Mouse (Mus musculus) naive thymus-derived CD4-positive, alpha-beta T cell, adult 2 months (primary cell): ENCODE results near the gene Gm15294.

Experiments used
- DNase-seq: peaks from one replicate; pipeline ENCODE4 v3.0.0-alpha.2; 2011; ENCODE audit warnings: low read depth

Gm15294 gene

DNA sequence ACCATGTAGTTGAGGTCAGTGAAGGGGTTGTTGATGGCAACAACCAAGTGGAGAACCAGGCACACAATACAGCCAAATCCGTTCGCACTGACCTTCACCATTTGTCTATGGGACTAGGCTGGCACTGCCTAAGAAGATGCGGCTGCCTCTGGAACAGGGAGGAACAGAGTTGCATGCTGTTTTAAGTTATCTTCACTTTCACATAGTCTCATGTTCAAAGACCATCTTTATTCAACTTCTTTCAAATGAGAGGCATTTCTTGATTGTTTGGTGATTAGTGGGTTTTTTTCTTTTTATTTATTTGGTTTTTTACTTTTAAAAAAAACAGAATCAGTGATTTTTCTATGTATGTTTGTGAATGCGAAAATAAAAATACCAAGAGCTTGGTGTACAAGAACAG is at the start of gene Gm15294:
Gm15294 (minus strand) TSS at position 101 of the 400 bp plus-strand sequence.
- DNase-seq = no peak

DNA sequence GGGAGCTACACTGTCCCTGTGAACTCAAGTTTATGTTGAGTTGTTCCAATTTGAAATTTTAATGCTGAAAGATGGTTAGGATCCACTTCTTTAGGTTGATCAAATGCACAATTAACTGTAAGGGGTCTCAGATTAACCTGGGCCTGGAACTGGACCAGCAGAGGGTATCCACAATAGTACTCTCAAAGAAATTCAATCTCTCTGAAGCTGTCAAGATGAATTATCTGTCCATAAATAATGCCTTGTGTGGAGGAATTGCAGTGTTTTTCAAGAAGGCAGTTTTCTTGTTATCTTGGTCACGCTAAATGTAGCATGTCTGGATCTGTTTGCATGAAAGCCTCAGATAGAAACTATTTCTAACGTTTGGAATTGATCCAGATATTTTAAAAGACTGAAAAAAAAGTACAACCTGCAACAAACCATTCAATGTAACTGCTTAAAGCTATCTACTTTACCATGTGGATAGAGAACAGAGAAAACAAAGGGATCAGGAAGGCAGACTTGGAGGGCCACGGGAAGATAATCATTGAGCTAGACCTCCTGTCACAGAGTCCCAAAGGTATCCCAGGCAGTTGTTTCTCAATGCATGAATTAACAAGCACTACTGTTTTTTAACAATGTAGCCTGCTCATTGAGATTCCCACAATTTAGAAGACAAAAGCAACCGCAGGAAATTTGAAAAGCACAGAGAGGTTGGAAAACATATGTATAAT is 9.5 kb upstream of the Gm15294 start:
- DNase-seq = no peak

DNA sequence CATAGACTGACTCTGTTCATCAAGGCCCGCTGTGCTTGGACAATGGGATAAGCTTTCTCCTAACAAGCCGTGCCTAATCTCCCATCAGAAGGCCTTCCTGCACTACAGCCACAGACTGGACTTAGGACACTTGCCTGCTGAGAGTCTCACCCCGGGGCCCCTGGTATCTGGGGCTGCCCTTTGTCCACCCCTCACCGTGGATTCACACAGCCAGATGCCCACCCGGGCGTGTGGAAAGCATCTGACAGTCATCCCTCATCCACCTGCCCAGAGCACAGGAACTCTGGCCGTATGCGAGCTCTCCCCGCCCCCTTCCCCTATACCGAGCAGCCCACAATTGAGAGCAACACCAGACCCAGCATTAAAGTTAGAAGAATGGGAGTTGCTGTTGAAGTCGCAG is 1.0 kb downstream of the Gm15294 start:
- no peak for DNase-seq

DNA sequence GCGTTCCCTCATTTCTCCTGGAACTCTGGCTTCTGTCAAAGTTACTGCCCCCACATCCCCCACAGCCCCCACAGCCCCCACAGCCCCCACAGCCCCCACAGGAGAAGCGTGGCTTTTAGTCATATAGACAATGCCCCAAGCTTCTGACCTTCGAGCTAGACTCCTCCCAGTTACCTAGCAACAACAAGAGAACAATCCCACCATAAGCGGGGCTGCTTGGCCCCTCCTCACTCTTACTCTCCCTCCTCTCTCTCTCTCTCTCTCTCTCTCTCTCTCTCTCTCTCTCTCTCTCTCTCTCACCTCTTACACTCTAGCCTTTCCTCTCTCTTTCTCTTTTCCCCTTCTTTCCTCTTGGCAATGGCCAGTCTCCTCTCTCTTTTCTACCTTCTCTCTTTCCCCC is 1.4 kb downstream of the Gm15294 start:
- DNase-seq = no peak

DNA sequence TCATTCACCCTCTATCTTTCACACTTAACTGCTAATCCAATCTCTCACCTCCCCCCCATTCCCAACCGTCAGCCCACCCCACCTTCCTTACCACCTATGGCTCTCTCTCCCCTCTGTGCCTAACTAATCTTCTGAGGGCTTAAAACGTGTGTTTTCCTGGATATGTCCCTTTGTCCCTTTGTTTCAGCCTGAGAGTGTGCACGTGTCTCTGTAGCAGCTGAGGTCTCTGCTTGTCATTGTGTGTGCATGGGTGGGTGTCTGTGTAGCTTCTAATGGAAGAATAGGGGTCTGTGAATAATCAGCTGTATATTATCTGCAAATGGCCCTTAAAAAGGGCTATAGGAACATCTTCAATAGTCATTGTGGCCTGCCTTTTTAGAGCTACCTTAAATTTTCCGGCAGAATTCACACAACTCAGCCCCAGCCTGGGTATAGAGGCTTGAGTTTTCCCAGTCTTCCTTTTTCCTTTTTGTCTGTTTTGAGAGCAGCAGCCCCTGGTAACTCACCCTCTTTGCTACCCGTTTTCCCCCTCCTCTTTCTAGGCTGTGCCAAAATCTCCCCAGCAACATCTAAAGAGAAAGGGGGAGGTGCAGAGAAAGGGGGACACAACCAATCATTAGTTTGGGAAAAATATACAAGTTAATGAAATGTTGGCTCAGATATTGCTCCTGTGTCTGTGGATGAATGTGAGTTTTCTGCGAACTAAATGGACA is 19.2 kb downstream of the Gm15294 start:
- no peak for DNase-seq
